Mouse (Mus musculus): ENCODE measurements at regions not wholly inside any gene's neighbourhood (a gene's known extent, or its start where the extent isn't known, plus 50 kb on each side); places are given as distances from the start of the nearest gene placed in this dataset.
"Not testable (repeated sequence)": the region's sequence is repeated elsewhere in the genome, so short reads cannot be mapped to it uniquely, and the experiment has no call there.

GRCm38 (mm10) chr2:75781781-75782211 is 50.2 kb upstream of the Agps start:
- Histone ChIP-seq H3K27ac (no peak overlapping the region; the same call in 1 of the 2 replicates), H3K9ac (no peak overlapping the region), H3K4me1 (replicated peaks) (0 out of 2 replicates have a peak, but pooled peaks cover 11% of the 10 kb centered on the region), H3K9me3 (no peaks in the 10 kb centered on the region), H3K36me3 (no peaks in the 10 kb centered on the region), H3K27me3 (replicated peaks) (no peaks in the 10 kb centered on the region), H3K4me2 (replicated peaks) (no peak overlapping the region), H3K4me3 (replicated peaks) (no peak overlapping the region)
- 25% methylated on average over 6 of the region's 6 CpGs for WGBS
- ATAC-seq, result peak; percentile 62

GRCm38 (mm10) chr2:75781078-75781477 is 50.9 kb upstream of the Agps start:
- Histone ChIP-seq H3K9me3 (no peaks in the 10 kb centered on the region), H3K27ac (no peak overlapping the region), H3K27me3 (replicated peaks) (no peaks in the 10 kb centered on the region), H3K9ac (no peak overlapping the region), H3K4me1 (replicated peaks) (0 out of 2 replicates have a peak, but pooled peaks cover 13% of the 10 kb centered on the region), H3K4me2 (replicated peaks) (no peak overlapping the region), H3K36me3 (no peaks in the 10 kb centered on the region), H3K4me3 (replicated peaks) (no peak overlapping the region)
- peak; percentile 25 for ATAC-seq
- 0% methylated on average over 3 of the region's 3 CpGs for WGBS

- not testable (repeated sequence) for ATAC-seq; H3K36me3 ChIP-seq; H3K9me3 ChIP-seq; H3K4me2 ChIP-seq (replicated peaks); H3K27ac ChIP-seq; H3K4me3 ChIP-seq (replicated peaks); H3K27me3 ChIP-seq (replicated peaks); H3K9ac ChIP-seq
- 0 out of 2 replicates have a peak, but pooled peaks cover 13% of the 10 kb centered on the region for H3K4me1 ChIP-seq (replicated peaks)
- WGBS, result 87% methylated on average over 3 of the region's 3 CpGs
These were observed 53.3 kb upstream of the Agps start for GRCm38 (mm10) chr2:75778628-75779027.

GRCm38 (mm10) chr2:75777040-75777451 is 54.9 kb upstream of the Agps start:
- WGBS, result 13% methylated on average over 6 of the region's 6 CpGs
- Histone ChIP-seq H3K27ac (peak overlapping the region; percentile 58; the same call in 1 of the 2 replicates), H3K9me3 (no peaks in the 10 kb centered on the region), H3K4me2 (replicated peaks) (peak overlapping the region; percentile 58), H3K9ac (0 out of 2 replicates have a peak overlapping the region, but pooled peaks have one; percentile 6), H3K36me3 (no peaks in the 10 kb centered on the region), H3K4me1 (replicated peaks) (peaks cover 19% of the 10 kb centered on the region; the same call in 1 of the 2 replicates), H3K4me3 (replicated peaks) (peak overlapping the region; percentile 18; the same call in 1 of the 2 replicates), H3K27me3 (replicated peaks) (no peaks in the 10 kb centered on the region)
- peak; percentile 53 for ATAC-seq

GRCm38 (mm10) chr2:75776533-75776932 is 55.4 kb upstream of the Agps start:
- Histone ChIP-seq H3K36me3 (no peaks in the 10 kb centered on the region), H3K27me3 (replicated peaks) (no peaks in the 10 kb centered on the region), H3K4me2 (replicated peaks) (peak overlapping the region; percentile 58), H3K4me3 (replicated peaks) (no peak overlapping the region; the same call in 1 of the 2 replicates), H3K4me1 (replicated peaks) (peaks cover 19% of the 10 kb centered on the region; the same call in 1 of the 2 replicates), H3K9ac (no peak overlapping the region), H3K27ac (0 out of 2 replicates have a peak overlapping the region, but pooled peaks have one; percentile 58), H3K9me3 (no peaks in the 10 kb centered on the region)
- ATAC-seq, result no peak
- 19% methylated on average over 12 of the region's 12 CpGs for WGBS

GRCm38 (mm10) chr2:75775217-75775616 is 56.8 kb upstream of the Agps start:
- no peak overlapping the region for H3K4me3 ChIP-seq (replicated peaks)

GRCm38 (mm10) chr2:75773431-75773830 is 58.5 kb upstream of the Agps start:
- H3K36me3 ChIP-seq, result no peaks in the 10 kb centered on the region
- H3K4me2 ChIP-seq (replicated peaks), result no peak overlapping the region
- H3K27me3 ChIP-seq (replicated peaks), result no peaks in the 10 kb centered on the region
- H3K4me1 ChIP-seq (replicated peaks), result peaks cover 24% of the 10 kb centered on the region; the same call in 1 of the 2 replicates
- no peak overlapping the region for H3K4me3 ChIP-seq (replicated peaks)
- no peak overlapping the region for H3K27ac ChIP-seq
- ATAC-seq, result no peak
- H3K9me3 ChIP-seq, result no peaks in the 10 kb centered on the region
- H3K9ac ChIP-seq, result no peak overlapping the region
- WGBS, result 91% methylated on average over 5 of the region's 5 CpGs

More at GRCm38 (mm10) chr2:75775217-75775616, 56.8 kb upstream of the Agps start:
- ATAC-seq, result no peak
- Histone ChIP-seq H3K27ac (no peak overlapping the region), H3K4me2 (replicated peaks) (no peak overlapping the region), H3K9me3 (no peaks in the 10 kb centered on the region), H3K27me3 (replicated peaks) (no peaks in the 10 kb centered on the region), H3K9ac (no peak overlapping the region), H3K4me1 (replicated peaks) (peaks cover 19% of the 10 kb centered on the region; the same call in 1 of the 2 replicates), H3K36me3 (no peaks in the 10 kb centered on the region)
- WGBS, result 64% methylated on average over 1 of the region's 1 CpGs

- peak overlapping the region; percentile 90 for H3K27ac ChIP-seq
- H3K36me3 ChIP-seq, result no peaks in the 10 kb centered on the region
- no peak overlapping the region for H3K4me3 ChIP-seq (replicated peaks)
- no peaks in the 10 kb centered on the region for H3K27me3 ChIP-seq (replicated peaks)
- WGBS, result 30% methylated on average over 11 of the region's 11 CpGs
- peak; percentile 85 for ATAC-seq
- peak overlapping the region; percentile 28; the same call in 1 of the 2 replicates for H3K9ac ChIP-seq
- H3K4me1 ChIP-seq (replicated peaks), result peaks cover 24% of the 10 kb centered on the region; the same call in 1 of the 2 replicates
- H3K9me3 ChIP-seq, result no peaks in the 10 kb centered on the region
- H3K4me2 ChIP-seq (replicated peaks), result 0 out of 2 replicates have a peak overlapping the region, but pooled peaks have one; percentile 19
These were observed 59.6 kb upstream of the Agps start for GRCm38 (mm10) chr2:75772251-75772956.

- Histone ChIP-seq H3K27me3 (replicated peaks) (no peaks in the 10 kb centered on the region), H3K36me3 (no peaks in the 10 kb centered on the region), H3K4me2 (replicated peaks) (no peak overlapping the region), H3K4me3 (replicated peaks) (no peak overlapping the region), H3K27ac (no peak overlapping the region), H3K9ac (no peak overlapping the region), H3K9me3 (no peaks in the 10 kb centered on the region), H3K4me1 (replicated peaks) (peaks cover 17% of the 10 kb centered on the region; the same call in 1 of the 2 replicates)
- WGBS, result 84% methylated on average over 1 of the region's 1 CpGs
- no peak for ATAC-seq
These were observed 61.3 kb upstream of the Agps start for GRCm38 (mm10) chr2:75770633-75771032.

GRCm38 (mm10) chr2:75768559-75769304 is 63.2 kb upstream of the Agps start:
- Histone ChIP-seq H3K27ac (peak overlapping the region; percentile 44; the same call in 1 of the 2 replicates), H3K4me1 (replicated peaks) (peaks cover 17% of the 10 kb centered on the region; the same call in 1 of the 2 replicates), H3K9me3 (no peaks in the 10 kb centered on the region), H3K27me3 (replicated peaks) (no peaks in the 10 kb centered on the region), H3K4me3 (replicated peaks) (no peak overlapping the region), H3K9ac (no peak overlapping the region), H3K4me2 (replicated peaks) (no peak overlapping the region), H3K36me3 (no peaks in the 10 kb centered on the region)
- ATAC-seq, result no peak
- 72% methylated on average over 5 of the region's 5 CpGs for WGBS

- no peak overlapping the region for H3K4me2 ChIP-seq (replicated peaks)
- H3K9me3 ChIP-seq, result no peaks in the 10 kb centered on the region
These were observed 63.6 kb upstream of the Nfe2l2 start for GRCm38 (mm10) chr2:75767871-75768558.

More at GRCm38 (mm10) chr2:75767871-75768558, 63.6 kb upstream of the Nfe2l2 start:
- ATAC-seq, result peak; percentile 68
- peak overlapping the region; percentile 66; the same call in 1 of the 2 replicates for H3K27ac ChIP-seq
- H3K4me3 ChIP-seq (replicated peaks), result no peak overlapping the region
- H3K9ac ChIP-seq, result no peak overlapping the region
- H3K4me1 ChIP-seq (replicated peaks), result peaks cover 20% of the 10 kb centered on the region; the same call in 1 of the 2 replicates
- WGBS, result 48% methylated on average over 7 of the region's 7 CpGs
- H3K27me3 ChIP-seq (replicated peaks), result no peaks in the 10 kb centered on the region
- no peaks in the 10 kb centered on the region for H3K36me3 ChIP-seq
